Mouse (Mus musculus) erythroblast, embryonic 14.5 days (primary cell): Measurements from ENCODE around the gene Nlrp5. TPM values are rescaled to one million over a fixed set of nuclear protein-coding genes. Genes with fewer than 3 reads are reported as not detected.
"Not testable (repeated sequence)": the region's sequence is repeated elsewhere in the genome, so short reads cannot be mapped to it uniquely, and the experiment has no call there.

Experiments
- H3K27me3 ChIP-seq: 2 replicates; pipeline ENCODE4 v1.6.1; 2012; ENCODE audit warnings: inconsistent platforms; ENCODE audit not compliant: control insufficient read depth
- H3K36me3 ChIP-seq: 2 replicates; pipeline ENCODE4 v1.6.1; 2012; ENCODE audit warnings: mild to moderate bottlenecking, inconsistent platforms; ENCODE audit not compliant: control insufficient read depth
- H3K4me1 ChIP-seq: 2 replicates; pipeline ENCODE4 v1.6.1; 2012; ENCODE audit warnings: inconsistent platforms; ENCODE audit not compliant: control insufficient read depth
- H3K4me3 ChIP-seq: replicated peaks from 2 replicates; pipeline ENCODE3; 2012; ENCODE audit warnings: moderate library complexity, mild to moderate bottlenecking, inconsistent platforms
- H3K9me3 ChIP-seq: 2 replicates; pipeline ENCODE4 v1.6.1; 2012; ENCODE audit warnings: low read length, inconsistent platforms, mixed read lengths; ENCODE audit not compliant: control insufficient read depth
- GATA1 ChIP-seq: IDR thresholded peaks from 2 replicates; pipeline ENCODE4 v1.6.1; 2012; ENCODE audit warnings: low read length, inconsistent platforms, mixed read lengths
- TAL1 ChIP-seq: IDR thresholded peaks from 3 replicates; pipeline ENCODE4 v1.6.1; 2012; ENCODE audit warnings: low read length, inconsistent platforms, mixed read lengths
- polyA plus RNA-seq: library from polyadenylated mRNA; stranded (reverse); fragments of >175 nt; gene quantifications from 2 replicates; pipeline ENCODE4 v1.2.3, GENCODE M21; 2012

Nlrp5 gene
- polyA plus RNA-seq: not detected in 2 replicates

DNA sequence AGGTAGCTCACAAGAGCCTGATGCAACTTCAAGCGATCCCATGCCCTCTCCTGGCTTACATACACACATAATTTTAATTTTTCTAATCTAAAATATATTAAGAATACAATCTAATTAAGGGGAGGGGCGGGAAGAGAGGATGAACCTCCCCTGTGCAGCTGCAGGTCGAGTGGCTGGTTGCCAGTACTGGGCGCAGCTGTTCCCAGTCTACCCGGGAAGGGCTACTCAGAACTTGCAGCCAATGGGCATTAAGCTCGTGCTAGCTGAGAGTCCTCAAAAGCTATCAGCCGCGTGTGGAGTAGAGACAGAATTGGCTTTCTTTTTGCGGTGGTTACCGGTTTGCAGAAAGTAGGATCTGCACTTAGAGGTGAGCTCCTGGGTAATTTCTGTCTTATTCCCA, at the start of gene Nlrp5:
Gene Nlrp5, plus strand, starts transcription at position 301 of the 400 bp plus-strand sequence.
- Histone ChIP-seq H3K27me3 (no peaks in the 10 kb centered on the region), H3K4me3 (no peak within 1 kb of the TSS), H3K9me3 (peaks cover 26% of the 10 kb centered on the region), H3K36me3 (no peaks in the 10 kb centered on the region), H3K4me1 (no peaks in the 10 kb centered on the region)
- no peak for TF ChIP-seq TAL1
- no peak for TF ChIP-seq GATA1

GRCm38 (mm10) chr7:23358311-23358710, 27.4 kb upstream of the Nlrp5 start:
- not testable (repeated sequence) for H3K27me3 ChIP-seq, H3K4me1 ChIP-seq, H3K36me3 ChIP-seq, H3K4me3 ChIP-seq
- peaks cover 25% of the 10 kb centered on the region for H3K9me3 ChIP-seq

DNA sequence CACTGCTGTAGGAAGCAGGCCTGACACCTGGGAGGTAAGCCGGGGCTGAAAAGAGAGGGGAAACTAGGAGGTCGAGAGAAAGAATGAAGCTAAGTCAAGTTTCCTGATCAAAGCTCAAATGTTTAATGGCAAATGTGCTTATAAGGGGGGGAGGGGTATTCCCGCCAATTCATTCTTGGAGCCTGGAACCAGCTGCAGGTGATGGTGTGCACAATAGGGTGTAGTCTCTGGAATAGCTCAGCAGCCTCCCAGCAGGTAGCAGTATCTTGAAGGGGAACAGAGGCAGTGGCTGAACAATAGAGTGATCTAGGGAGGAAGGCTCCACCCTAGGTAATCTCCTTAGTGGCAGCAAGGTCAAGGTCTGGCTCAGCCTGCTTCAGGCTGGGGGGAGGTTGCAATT, 84.5 kb downstream of the Nlrp5 start:
- not testable (repeated sequence) for H3K4me3 ChIP-seq, H3K4me1 ChIP-seq, H3K27me3 ChIP-seq, H3K36me3 ChIP-seq
- H3K9me3 ChIP-seq: peaks cover 20% of the 10 kb centered on the region

GRCm38 (mm10) chr7:23470832-23471231, 85.1 kb downstream of the Nlrp5 start:
- H3K4me1 ChIP-seq, H3K4me3 ChIP-seq, H3K36me3 ChIP-seq, H3K27me3 ChIP-seq: not testable (repeated sequence)
- peaks cover 20% of the 10 kb centered on the region for H3K9me3 ChIP-seq

GRCm38 (mm10) chr7:23472886-23473285, 87.2 kb downstream of the Nlrp5 start:
- not testable (repeated sequence) for H3K4me1 ChIP-seq

More at GRCm38 (mm10) chr7:23472886-23473285, 87.2 kb downstream of the Nlrp5 start:
- H3K4me3 ChIP-seq, H3K36me3 ChIP-seq, H3K27me3 ChIP-seq: not testable (repeated sequence)
- peaks cover 13% of the 10 kb centered on the region for H3K9me3 ChIP-seq

Other genes starting within 250 kb of the Nlrp5 start
- gene Gm10662, start 241.4 kb upstream of the Nlrp5 start, polyA plus RNA-seq: not detected in 2 replicates
- not detected in 2 replicates for gene Vmn1r165, start 168.6 kb upstream of the Nlrp5 start, polyA plus RNA-seq
- gene Vmn1r166, start 134.2 kb upstream of the Nlrp5 start, polyA plus RNA-seq: not detected in 2 replicates
- not detected in 2 replicates for gene Gm6902, start 107.0 kb upstream of the Nlrp5 start, polyA plus RNA-seq
- gene Nlrp4e, start 84.7 kb upstream of the Nlrp5 start, polyA plus RNA-seq: not detected in 2 replicates
- gene Vmn1r167, start 121.3 kb downstream of the Nlrp5 start, polyA plus RNA-seq: not detected in 2 replicates
- gene Vmn1r168, start 153.8 kb downstream of the Nlrp5 start, polyA plus RNA-seq: 0.01 TPM in 1 of 2 replicates, not detected in the other
- gene Vmn1r169, start 189.6 kb downstream of the Nlrp5 start, polyA plus RNA-seq: not detected in 2 replicates
- not detected in 2 replicates for gene Vmn1r170, start 220.3 kb downstream of the Nlrp5 start, polyA plus RNA-seq
- not detected in 2 replicates for gene Vmn1r171, start 244.8 kb downstream of the Nlrp5 start, polyA plus RNA-seq